Mouse (Mus musculus) cerebral cortex, adult 2 months (tissue): ENCODE results near the gene Slc38a3.

ENCODE experiments used
- WGBS: fragments of 180-500 bp; shearing (Covaris S2); methylation state at CpG from one replicate; pipeline ENCODE4 v1.1.7; 2018; 5-methylcytosine and 5-hydroxymethylcytosine counted together

Gene Slc38a3

GRCm38 (mm10) chr9:107665308-107665707 is 4.0 kb downstream of the Slc38a3 start:
- WGBS: 68% methylated on average over 7 of the region's 7 CpGs

GRCm38 (mm10) chr9:107663525-107663924 is 5.8 kb downstream of the Slc38a3 start:
- WGBS: 62% methylated on average over 9 of the region's 9 CpGs

DNA sequence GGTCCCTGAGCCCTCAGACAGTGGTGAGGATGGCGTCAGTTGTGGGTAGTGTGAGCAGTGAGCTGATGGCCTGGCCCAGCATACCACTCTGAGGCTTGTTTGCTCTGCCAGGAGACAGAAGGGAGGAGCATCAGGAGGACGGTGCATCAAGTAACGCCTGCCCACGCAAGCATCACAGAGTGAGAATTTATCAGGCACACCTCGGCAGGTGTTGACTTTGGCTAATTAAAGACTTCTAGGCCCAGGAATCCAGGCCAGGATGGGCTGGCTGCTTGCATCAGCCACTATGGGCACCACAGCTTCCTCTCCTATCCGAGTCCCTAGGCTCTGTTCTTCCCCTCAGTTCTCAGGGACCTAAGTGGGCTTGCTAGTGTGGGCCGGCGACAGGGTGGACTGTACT is 7.0 kb downstream of the Slc38a3 start:
- WGBS: 66% methylated on average over 8 of the region's 8 CpGs

DNA sequence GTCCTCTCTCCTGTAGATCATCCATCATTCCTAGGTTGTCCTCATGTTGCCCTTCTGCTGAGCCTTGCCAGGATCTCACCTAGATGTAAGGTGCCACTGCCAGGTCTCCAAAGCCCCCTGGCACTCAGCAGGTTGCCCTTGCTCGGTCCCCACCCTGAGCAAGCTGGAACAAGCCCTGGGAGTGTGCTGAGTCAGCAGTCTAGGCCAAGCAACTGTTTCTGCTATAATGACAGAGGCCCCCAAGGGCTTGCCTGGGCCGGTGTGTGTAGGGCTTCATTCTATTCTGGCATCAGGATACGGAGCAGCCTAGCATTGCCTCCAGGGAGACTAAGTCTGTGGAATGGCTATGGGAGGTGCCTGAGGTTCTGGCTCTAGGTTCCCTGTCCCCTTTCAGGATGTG is 8.6 kb downstream of the Slc38a3 start:
- WGBS: 63% methylated on average over 3 of the region's 3 CpGs

DNA sequence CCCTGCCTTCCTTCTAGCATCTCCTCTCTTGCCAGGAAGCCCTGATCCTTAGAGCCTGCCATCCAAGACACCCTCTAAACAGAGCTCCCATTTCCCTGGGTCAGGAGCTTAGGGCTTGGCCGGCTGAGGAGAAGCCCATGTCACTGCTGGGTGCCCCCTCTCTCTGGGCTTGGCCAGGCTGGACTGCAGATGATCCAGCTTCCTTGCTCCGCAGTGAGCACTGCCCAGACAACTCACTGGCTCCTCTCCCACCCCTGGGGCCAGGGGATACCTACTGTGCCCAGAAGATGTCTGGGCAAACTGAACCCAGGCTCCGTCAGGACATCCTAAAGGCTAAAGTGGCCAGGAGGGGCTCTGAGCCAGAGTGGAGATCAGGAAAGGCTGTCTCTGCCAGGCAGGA is 9.4 kb downstream of the Slc38a3 start:
- 67% methylated on average over 3 of the region's 3 CpGs for WGBS

DNA sequence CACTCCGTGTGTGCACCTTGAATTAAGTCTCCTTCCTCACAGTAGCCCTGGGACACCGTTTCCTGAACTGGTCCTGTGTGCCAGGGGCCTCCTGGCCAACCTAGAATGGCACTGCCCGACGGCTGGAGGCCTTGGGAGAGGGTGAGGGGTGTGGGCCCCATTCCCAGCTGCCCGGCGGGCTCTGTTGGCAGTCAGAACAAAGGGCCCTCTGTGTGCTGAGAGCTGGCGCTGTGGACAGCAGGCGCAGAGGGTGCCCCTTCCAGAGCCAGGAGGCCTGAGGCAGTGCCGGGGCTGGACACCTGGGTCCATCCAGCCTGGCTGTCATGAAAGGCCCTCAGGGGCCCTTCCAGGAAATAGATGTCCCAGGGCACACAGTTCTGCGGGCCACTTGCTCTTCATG is 9.8 kb downstream of the Slc38a3 start:
- 68% methylated on average over 10 of the region's 10 CpGs for WGBS

GRCm38 (mm10) chr9:107658096-107658495 is 11.2 kb downstream of the Slc38a3 start:
- WGBS: 93% methylated on average over 6 of the region's 6 CpGs

- 84% methylated on average over 5 of the region's 5 CpGs for WGBS
Measured at GRCm38 (mm10) chr9:107657144-107657543, 12.2 kb downstream of the Slc38a3 start.

- 89% methylated on average over 4 of the region's 4 CpGs for WGBS
Measured at GRCm38 (mm10) chr9:107654585-107654984, 14.7 kb downstream of the Slc38a3 start.

- 73% methylated on average over 2 of the region's 2 CpGs for WGBS
Measured at GRCm38 (mm10) chr9:107653474-107653873, 15.9 kb downstream of the Slc38a3 start.

GRCm38 (mm10) chr9:107650708-107651481 is 18.4 kb downstream of the Slc38a3 start:
- 37% methylated on average over 12 of the region's 12 CpGs for WGBS

GRCm38 (mm10) chr9:107650225-107650624 is 19.1 kb downstream of the Slc38a3 start:
- WGBS: 54% methylated on average over 7 of the region's 7 CpGs

DNA sequence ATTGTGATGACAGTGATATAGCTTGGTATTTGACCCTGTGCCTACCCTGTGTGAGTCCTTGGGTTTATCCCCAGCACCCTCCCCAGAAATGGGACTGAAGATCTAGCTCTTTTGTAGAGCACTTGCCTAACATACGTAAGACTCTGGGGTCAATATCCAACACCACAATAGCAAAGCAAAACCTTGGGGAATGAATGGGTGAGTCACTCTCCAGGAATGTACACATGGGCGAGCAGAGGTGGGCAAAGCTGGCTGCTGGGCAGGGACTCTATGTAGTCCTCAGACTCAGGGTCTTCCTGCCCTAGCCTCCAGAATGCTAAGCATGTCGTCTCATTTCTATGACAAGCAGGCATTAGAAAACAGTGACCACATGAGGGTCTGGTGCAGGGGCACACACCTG is 20.6 kb downstream of the Slc38a3 start:
- WGBS: 75% methylated on average over 3 of the region's 3 CpGs

- WGBS: 89% methylated on average over 6 of the region's 6 CpGs
Measured at GRCm38 (mm10) chr9:107646975-107647374, 22.4 kb downstream of the Slc38a3 start.

DNA sequence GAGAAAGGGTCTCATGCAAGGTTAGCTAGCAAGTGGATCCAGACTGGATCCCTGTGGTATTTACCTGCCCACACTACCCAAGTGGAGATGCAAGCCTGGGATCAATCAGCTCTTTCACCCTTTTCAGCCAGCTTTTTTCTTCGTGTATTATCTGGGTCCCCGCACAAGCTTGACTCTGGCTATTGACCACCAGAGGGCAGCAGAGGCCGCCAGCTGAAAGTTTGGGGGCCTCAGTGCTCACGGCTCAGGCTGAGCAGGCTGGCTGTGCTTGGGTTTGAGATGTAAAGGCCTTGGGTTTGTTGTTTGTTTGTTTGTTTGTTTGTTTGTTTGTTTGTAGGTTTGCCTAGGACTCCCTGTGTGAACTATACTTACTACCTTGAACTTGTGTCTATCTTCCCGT is 23.8 kb downstream of the Slc38a3 start:
- WGBS: 16% methylated on average over 5 of the region's 5 CpGs

DNA sequence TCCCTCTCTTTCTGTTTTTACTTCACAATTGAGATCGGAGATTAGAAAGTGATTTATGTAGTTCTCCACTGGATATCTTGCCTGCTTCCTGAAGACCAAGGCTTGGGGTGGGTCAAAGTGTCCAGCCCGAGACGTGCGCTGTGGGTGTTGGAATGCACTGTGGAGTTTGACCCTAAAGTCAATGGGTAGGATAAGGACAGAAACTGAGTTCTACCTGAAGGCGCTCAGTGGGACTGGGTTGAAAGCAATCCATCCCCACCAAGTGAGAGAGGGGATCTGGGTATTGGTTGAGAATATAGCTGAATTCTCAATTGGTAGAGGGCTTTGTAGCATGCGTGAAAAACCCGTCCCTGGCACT is 24.2 kb downstream of the Slc38a3 start:
- WGBS: 45% methylated on average over 7 of the region's 7 CpGs

DNA sequence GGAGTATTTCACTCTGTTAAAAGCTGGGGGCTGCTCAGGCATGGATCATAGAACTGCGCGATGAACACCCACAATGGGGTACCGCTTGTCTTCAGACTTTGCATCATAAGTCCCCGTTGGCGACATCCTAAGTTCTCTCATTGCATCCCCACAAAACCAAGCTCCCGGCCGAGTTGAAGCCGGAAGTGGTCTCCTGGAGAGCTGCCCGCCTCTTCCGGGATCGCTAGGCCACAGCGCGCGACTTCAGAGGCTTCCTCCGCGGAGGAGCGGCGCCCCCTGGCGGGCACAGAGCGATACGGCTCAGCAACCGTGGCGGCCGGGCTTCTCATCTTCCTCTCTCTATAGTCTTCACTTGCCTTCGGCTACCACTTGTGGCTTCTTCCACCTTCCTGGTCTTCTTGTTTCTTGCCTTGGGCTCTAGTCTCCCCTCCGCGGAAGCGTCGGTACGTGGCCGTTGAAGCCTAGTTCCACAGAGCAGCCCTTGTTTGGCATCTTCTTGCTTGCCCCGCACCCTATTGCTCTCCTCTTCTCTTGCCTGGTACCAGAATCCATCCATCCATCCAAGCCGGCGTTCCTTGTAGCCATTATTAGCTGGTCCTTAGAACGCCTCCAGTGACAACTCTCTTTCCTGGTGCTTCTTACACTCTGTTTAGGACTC is 24.7 kb downstream of the Slc38a3 start:
- WGBS: 3% methylated on average over 35 of the region's 35 CpGs

DNA sequence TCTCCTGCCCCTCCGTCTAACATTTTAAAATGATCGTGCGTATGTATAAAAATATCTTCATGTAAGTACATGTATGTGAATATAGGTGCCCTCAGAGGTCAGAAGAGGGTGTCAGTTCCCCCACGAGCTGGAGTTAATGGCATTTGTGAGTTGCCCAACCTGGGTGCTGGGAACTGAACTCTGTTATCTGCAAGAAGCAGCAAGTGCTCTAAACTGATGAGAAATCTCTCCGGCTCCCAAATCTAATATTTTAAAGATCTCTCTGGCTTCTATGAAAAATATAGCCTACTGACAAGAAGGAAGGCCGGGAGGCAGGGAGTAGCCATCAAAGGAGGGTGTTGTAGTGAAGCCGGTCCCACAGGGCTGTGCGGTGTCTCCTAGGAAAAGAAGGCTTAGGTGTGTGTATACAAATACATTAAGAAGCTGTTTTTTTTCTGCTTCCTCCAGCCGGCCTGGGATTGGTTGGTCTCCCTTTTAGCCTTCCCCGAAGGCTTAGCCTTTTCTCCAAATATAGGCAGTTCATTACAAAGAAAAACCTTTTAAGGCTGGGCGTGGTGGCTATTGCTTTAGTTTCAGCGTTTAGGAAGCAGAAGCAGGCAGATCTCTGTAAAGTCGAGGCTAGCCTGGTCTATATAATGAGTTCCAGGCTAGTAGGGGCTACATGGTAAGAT is 25.7 kb downstream of the Slc38a3 start:
- WGBS: 93% methylated on average over 13 of the region's 13 CpGs

DNA sequence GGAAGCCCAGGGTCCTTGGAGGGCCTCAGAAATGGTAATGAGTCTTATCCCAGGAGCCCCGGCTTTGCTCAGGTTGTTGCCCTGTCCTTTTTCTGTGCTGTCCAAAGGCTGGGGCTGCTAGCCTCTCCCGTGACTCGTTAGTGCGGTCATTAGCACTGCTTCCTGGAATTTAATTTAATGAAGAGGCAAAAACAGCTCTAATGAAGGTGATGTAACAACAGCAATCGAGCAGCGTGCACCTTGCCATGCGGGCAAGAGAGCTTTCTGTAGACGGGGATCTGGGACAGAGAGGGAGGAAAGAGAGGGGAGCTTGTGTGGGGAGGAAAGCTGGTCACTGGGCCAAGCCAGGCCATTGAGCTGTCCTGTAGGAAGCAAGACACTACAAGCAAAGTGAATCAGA is 27.7 kb downstream of the Slc38a3 start:
- 64% methylated on average over 8 of the region's 8 CpGs for WGBS

DNA sequence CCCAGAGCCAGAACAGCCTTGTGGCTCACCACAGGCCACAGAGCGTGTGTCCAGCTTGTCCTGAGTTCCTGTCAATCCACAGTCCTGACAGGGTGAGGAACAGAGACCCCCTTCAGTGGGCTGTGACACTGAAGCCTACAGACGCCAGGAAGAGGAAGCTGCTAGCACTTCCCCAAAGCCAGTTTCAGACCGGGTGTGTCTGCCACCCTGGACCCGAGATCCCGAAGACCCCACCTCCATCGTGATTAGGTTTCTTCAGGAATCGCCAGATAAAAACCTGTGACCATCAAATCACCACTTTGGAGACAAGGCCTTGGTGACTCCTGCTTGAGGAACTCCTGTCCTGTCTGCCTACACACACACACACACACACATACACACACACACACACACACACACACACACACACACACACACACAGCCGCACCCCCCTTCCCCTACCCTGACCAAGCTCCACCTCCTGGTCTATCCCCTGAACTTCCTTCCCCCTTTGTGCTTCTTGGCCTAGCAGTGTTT is 29.0 kb downstream of the Slc38a3 start:
- 55% methylated on average over 8 of the region's 8 CpGs for WGBS

DNA sequence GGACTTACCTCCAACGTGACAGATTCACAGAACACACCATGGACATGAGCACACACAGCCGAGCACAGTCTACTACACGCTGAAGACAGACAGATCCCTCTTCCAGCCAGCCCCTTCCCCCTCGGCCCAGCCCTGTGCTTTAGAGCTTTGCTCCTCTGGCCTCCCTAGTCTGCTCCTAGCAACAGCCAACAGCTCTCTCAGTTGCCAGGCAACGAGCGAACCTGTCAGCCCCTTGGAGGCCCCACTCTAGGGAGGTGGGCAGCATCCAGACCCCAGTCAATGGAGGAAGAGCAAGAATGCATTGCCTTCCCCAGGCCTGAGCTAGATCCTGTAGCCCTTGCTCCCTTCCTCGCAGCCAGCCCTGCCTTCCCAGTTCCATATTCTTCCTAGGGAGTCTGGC is 32.3 kb downstream of the Slc38a3 start:
- WGBS: 51% methylated on average over 7 of the region's 7 CpGs

DNA sequence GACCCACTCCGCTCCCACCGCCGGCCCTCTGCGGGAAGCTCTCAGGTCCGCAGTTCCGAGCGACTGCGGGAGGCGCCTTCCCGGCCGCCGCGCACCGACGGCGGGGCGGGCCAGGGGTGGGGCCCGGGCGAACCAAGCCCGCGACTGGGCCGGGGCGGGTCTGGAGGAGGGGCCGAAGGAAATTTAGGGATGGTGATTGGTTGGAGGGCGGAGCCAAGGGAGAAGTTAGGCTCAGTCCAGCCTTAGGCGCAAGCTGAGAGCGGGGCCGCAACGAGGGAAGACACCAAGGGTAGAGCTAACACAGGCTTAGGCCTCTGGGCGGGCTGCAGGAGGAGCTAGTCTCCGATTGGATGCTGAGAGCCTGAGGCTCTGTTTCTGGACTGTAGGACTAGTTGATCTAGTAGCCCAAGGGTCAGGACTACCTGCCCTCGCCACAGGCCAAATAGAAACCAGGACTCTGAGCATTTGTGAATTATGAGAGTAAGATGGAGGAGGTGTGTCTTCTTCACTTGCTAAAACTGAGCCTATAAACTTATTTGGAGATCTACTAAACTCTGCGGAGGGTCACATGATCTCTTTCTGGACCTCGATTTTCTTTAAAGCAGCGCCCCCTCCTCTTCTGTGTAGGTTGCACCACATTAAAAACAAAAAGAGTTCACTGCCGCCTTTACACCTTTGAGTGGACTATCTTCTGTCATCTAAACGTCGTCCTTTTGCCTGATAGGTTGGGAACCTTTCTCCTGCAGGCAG is 33.9 kb downstream of the Slc38a3 start, which contains the start of gene Gnai2:
Gene Gnai2, minus strand, starts transcription at position 89 of the 750 bp plus-strand sequence.
- 7% methylated on average over 38 of the region's 38 CpGs for WGBS
